Mouse (Mus musculus) inflammation-experienced regulatory T-cells, adult 16 weeks (primary cell): Measurements from ENCODE around the gene Scn9a. TPM values are rescaled to one million over a fixed set of nuclear protein-coding genes. Genes with fewer than 3 reads are reported as not detected.

Experiments used
- polyA plus RNA-seq: library from polyadenylated mRNA; unstranded; fragments of 100-300 nt; shearing (Covaris generic); gene quantifications from one replicate; pipeline ENCODE4 v1.2.1, GENCODE M21; 2017

Scn9a gene
- polyA plus RNA-seq = not detected

GRCm38 (mm10) chr2:66634580-66635359 is at the start of gene Scn9a:
Gene Scn9a (minus strand): TSS chr2:66634962.

GRCm38 (mm10) chr2:66440711-66441110 is 194.1 kb downstream of the Scn9a start, which contains the start of gene Scn1a:
Gene Scn1a (minus strand): TSS chr2:66440840.

Other genes with a start within 250 kb of the Scn9a start
- gene Scn1a, start 194.1 kb downstream of the Scn9a start, polyA plus RNA-seq = not detected
- not detected for gene Scn7a, start 150.0 kb upstream of the Scn9a start, polyA plus RNA-seq